8 mouse cellular contexts compared by ENCODE assay signal in the genomic region with DNA sequence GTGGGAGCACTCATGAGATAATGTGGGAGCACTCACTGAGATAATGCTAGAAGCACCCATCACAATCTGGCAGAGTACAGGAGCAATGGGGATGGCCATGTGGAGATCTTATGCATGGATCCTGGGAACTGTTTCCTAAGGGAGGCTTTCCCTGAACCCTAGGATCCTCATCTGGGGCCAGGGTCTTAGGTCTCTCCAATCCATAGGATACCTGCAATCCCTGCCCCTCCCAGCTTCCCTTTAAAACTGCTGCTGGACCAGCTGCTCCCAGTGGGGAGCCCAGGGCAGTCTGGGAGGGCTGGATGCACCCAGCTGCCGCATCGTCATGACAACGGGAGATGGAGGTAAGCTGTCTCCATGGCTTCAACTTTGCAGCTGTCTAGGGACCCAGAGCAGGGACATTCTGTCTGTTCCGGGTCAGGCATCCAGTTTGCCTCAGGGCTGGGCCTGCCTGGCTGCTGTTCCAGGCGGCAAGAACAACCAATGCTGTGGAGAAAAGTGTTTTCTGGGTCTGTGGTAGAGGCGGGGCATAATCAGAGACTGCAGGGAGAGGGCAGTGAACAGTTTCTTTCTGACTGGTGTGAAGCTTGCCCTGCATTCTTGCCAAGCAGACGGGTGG. TPM values are rescaled to one million over a fixed set of nuclear protein-coding genes. Genes with fewer than 3 reads are reported as not detected.
DNase-seq lines count a peak whose midpoint lies in the region; ATAC-seq and TF ChIP-seq lines count a peak whose summit lies in the region.

No protein-coding gene starts in this region.

- H3K4me1 ChIP-seq in forebrain, embryonic 16.5 days (replicated peaks; ENCODE audit: control insufficient read depth, insufficient read depth, low read length) = peaks cover 26% of the 10 kb centered on the region
- H3K4me1 ChIP-seq in limb, embryonic 14.5 days (ENCODE audit: control insufficient read depth, insufficient read depth, low read length) = peaks cover 8% of the 10 kb centered on the region

- H3K36me3 ChIP-seq in forebrain, embryonic 16.5 days (ENCODE audit: control insufficient read depth, insufficient read depth) = no peaks in the 10 kb centered on the region
- H3K36me3 ChIP-seq in limb, embryonic 14.5 days (ENCODE audit: control insufficient read depth, insufficient read depth, low read length) = no peaks in the 10 kb centered on the region

- TF ChIP-seq POLR2A in limb, embryonic 14.5 days (IDR thresholded peaks at IDR 0.05; ENCODE audit: borderline replicate concordance, extremely low read depth, insufficient read depth, insufficient read length) = no peak

- ATAC-seq in forebrain, embryonic 16.5 days = no peak; the same call in 1 of the 2 replicates
- ATAC-seq in limb, embryonic 14.5 days (ENCODE audit: low FRiP score, low read depth) = peak; percentile 16; the same call in 1 of the 2 replicates
- no peak for ATAC-seq in CD4-positive, CD25-positive, alpha-beta regulatory T cell, adult 4 months

- H3K9me3 ChIP-seq in forebrain, embryonic 16.5 days (ENCODE audit: control insufficient read depth, low read length) = no peaks in the 10 kb centered on the region
- no peaks in the 10 kb centered on the region for H3K9me3 ChIP-seq in limb, embryonic 14.5 days (ENCODE audit: control insufficient read depth, low read length)

- H3K27ac ChIP-seq in forebrain, embryonic 16.5 days (ENCODE audit: low read length) = peak overlapping the region; percentile 16; the same call in 1 of the 2 replicates
- H3K27ac ChIP-seq in limb, embryonic 14.5 days (replicated peaks; ENCODE audit: low read depth, low read length) = no peak overlapping the region

- intact Hi-C loops in heart, postnatal 36 days (cut with DNase I) = no loop called here

- no peaks in the 10 kb centered on the region for H3K27me3 ChIP-seq in forebrain, embryonic 16.5 days (replicated peaks; ENCODE audit: control insufficient read depth, insufficient read depth, low read length)
- peaks cover 7% of the 10 kb centered on the region; the same call in 1 of the 2 replicates for H3K27me3 ChIP-seq in limb, embryonic 14.5 days (ENCODE audit: control insufficient read depth, insufficient read depth, low read length)

- 10% methylated on average over 7 of the region's 7 CpGs for WGBS in forebrain, embryonic 16.5 days
- 13% methylated on average over 7 of the region's 7 CpGs for WGBS in limb, embryonic 14.5 days

- H3K4me2 ChIP-seq in forebrain, embryonic 16.5 days (ENCODE audit: low read length) = peak overlapping the region; percentile 60
- H3K4me2 ChIP-seq in limb, embryonic 14.5 days (replicated peaks; ENCODE audit: low read depth, low read length, severe bottlenecking) = peak overlapping the region; percentile 32

- peak; percentile 4 for DNase-seq in gastrocnemius, adult 18-20 months (ENCODE audit: low spot score)
- no peak for DNase-seq in gastrocnemius, postnatal 25 days
- peak; percentile 75 for DNase-seq in brain, adult 2 months (ENCODE audit: low read depth, low spot score)
- no peak for DNase-seq in limb, embryonic 14.5 days (ENCODE audit: low spot score)
- DNase-seq in right cerebral cortex, postnatal 4 days = peak; percentile 37
- DNase-seq in heart, postnatal 36 days = no peak

- peak overlapping the region; percentile 16 for H3K4me3 ChIP-seq in forebrain, embryonic 16.5 days (replicated peaks; ENCODE audit: low read length)
- H3K4me3 ChIP-seq in limb, embryonic 14.5 days (replicated peaks; ENCODE audit: low read length) = no peak overlapping the region

- H3K9ac ChIP-seq in forebrain, embryonic 16.5 days (replicated peaks; ENCODE audit: low read depth, low read length) = 0 out of 2 replicates have a peak overlapping the region, but pooled peaks have one; percentile 24
- H3K9ac ChIP-seq in limb, embryonic 14.5 days (ENCODE audit: low read depth, low read length, severe bottlenecking) = peak overlapping the region; percentile 36; the same call in 1 of the 2 replicates

RNA-seq across cellular contexts. Expression of a gene that starts 2.4 kb away (rescaled TPM):
- total RNA-seq in gastrocnemius, adult 18-20 months (2021) = under 1 TPM; 0.16 to 0.26 TPM
- under 1 TPM; 0.31 to 0.46 TPM for total RNA-seq in gastrocnemius, postnatal 25 days (2021)
- polyA plus RNA-seq in forebrain, embryonic 16.5 days (2015; fragmentation: Nextera tagmentation; extraction: Ambion mirVana) = 6.6 and 11.3 TPM in 2 replicates
- polyA plus RNA-seq in limb, embryonic 14.5 days (2012; rRNA removed) = 12.5 and 15.4 TPM in 2 replicates
- polyA plus RNA-seq in limb, embryonic 14.5 days (2014; fragmentation: Nextera tagmentation; extraction: Ambion mirVana) = 8.4 and 8.9 TPM in 2 replicates
- polyA plus RNA-seq in CD4-positive, CD25-positive, alpha-beta regulatory T cell, adult 4 months (2017; shearing (Covaris generic)) = 1 to 10 TPM; 1.4 to 1.5 TPM
- total RNA-seq in heart, postnatal 36 days (2021) = under 1 TPM; 0.28 to 0.49 TPM

Comparison
In these comparisons a context has a peak if more than half of its experiments do, and no peak if none do; other contexts are left out.
1. DNase-seq: peak in gastrocnemius, adult 18-20 months (single experiment), brain, adult 2 months (single experiment) and right cerebral cortex, postnatal 4 days (single experiment); none in gastrocnemius, postnatal 25 days (single experiment), limb, embryonic 14.5 days (single experiment) and heart, postnatal 36 days (0 of 2).